Mouse (Mus musculus): Measurements from ENCODE around the gene Cgnl1.

Gene Cgnl1

DNA sequence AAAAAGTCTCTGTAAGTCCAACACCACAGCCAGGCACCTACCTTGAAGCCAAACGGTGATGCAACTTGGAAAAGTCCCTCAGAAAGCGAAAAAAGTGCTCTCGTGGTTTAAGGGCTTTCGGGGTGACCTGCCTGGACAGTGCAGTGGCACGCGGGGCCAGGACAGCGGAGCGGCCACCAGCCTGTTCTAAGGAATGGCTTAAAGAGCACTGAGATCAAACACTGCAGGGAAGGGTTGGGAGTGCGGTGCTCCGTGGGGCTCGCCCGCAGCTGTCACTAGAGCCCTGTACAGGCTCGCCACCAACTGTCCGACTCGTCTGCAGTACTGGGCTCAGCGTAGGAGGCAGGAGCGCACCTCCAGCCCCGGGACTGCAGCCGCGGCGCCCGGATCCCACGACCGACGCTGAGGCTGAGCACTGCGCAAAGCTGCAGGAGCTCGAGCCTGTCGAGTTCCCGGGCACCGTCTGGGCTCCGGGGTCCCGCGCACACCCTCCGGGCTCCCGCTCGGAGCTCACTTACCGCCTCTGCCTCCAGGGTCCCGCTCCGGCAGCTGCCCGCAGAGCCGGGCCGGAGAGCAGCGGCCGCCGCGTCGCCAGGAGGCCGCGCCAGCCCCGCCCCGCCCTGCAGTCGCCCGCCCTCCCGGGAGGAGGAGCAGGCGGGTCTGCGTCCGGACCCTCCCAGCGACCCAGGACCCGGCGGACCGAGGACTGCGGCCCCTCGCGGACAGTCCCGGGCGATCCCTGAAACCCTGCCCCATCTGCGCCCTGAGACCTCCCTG lies at the start of gene Cgnl1:
TSS of gene Cgnl1 (minus strand) at position 612 of the 777 bp plus-strand sequence.
- DNase-seq (ENCODE audit: low read depth in 2 of 2, low spot score in 2 of 2), result no peak

DNA sequence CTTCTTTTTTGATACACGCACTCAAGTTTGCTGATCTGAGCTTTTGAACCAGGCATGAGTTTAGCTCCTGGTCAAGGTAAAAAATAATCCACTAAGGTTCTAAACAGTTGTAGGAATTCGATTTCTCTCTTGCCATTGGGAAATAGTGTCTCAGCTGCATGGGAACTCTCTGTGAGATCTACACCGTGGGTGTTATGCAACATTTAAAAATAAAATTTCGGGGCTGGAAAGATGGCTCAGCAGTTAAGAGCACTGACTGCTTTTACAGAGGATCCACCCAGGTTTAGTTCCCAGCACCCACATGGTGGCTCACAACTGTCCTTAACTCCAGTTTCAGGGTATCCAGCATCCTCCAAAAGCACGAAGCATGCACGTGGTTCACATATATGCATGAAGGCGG lies 47.1 kb upstream of the Cgnl1 start:
- no peak for DNase-seq (ENCODE audit: low read depth in 2 of 2, low spot score in 2 of 2)

DNA sequence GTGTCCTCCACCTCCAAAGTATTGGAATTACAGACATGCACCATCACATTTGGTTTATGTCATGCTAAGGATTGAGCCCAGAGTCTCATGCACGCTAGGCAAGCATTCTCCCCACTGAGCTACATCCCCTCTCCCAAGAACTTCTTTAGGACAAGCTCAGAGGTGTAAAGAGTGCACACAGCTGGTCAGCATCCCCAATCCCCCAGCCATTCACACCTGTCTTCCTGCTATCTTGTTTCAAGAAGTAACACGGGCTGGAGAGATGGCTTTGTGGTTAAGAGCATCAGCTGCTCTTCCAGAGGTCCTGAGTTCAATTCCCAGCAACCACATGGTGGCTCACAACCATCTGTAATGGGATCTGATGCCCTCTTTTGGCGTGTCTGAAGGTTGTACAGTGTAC lies 44.7 kb upstream of the Cgnl1 start:
- DNase-seq (ENCODE audit: low read depth in 2 of 2, low spot score in 2 of 2), result no peak

DNA sequence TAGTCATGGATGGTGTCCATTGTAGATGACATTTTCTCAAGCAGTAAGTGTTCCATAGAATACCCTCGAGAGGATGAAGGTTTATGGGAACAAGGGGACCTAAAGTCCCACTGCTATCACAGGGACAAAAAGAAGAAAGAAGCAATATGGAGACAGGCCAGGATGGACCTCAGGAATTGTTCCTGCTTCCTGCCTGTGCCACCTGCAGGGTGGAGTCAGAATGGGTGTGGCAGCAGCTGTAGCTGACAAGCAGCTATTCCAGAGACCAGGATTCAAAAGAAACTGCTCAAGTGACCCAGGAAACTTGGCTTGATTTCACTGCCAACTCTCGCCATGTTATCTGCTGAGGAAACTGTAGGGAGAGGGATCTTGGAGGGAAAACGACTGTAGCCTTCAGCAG lies 42.2 kb upstream of the Cgnl1 start:
- DNase-seq (ENCODE audit: low read depth in 2 of 2, low spot score in 2 of 2), result no peak

DNA sequence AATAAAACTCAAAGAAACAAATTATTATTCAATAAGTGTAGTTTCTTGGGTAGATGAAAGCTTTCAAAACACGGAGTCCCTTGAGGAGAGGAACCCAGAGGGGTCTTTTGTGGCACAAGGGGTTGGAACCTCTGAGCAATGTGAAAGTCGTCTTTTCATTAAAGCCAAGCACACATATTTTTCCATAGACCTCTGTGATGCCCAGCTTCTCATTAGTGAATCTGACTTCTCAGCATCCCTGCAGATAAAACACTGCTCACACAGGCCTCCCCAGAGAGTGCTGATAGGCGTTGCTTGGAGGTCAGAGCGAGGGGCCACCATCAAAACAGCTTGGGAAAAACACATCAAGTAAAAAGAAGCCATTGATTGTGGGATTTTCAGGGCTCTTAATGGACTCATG lies 41.5 kb upstream of the Cgnl1 start:
- DNase-seq (ENCODE audit: low read depth in 2 of 2, low spot score in 2 of 2), result no peak

DNA sequence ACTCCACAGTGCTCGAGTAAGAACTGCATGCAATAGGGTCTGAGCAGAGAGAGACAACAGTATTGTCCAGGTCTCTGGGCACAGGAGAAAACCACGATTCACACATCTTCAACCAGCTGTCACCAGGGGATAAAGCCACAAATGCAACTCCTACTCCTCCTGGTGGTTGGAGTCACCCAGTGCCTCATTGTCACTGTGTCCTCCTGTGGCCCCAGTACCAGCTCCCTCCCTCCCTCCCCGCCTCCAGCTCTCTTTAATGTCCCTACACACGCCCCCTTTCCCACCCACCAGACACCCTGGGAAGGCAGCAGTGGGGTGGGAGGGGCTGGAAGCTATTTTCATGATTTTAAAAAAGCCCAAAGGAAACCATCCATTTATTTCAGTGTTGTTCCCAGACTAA lies 41.0 kb upstream of the Cgnl1 start:
- no peak for DNase-seq (ENCODE audit: low read depth in 2 of 2, low spot score in 2 of 2)

DNA sequence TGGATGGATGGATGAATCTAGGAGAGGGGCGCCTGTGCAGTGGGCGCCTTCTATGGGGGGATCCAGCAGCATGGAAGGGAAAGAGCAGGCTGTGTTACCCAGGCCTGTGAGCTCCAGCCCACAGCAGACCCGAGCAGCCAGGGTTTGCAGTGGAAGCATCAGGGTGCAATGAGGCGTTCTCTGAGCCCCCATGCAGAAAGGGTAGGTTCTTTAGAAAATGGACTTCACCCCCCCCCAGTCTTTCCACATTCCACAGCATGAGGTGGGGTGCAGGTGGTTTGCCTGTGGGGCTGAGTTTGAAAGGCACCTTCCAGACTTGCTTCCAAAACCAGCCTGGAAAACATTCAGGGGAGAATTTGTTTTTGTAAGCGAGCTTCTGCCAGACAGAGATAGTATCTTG lies 40.0 kb upstream of the Cgnl1 start:
- no peak for DNase-seq (ENCODE audit: low read depth in 2 of 2, low spot score in 2 of 2)

DNA sequence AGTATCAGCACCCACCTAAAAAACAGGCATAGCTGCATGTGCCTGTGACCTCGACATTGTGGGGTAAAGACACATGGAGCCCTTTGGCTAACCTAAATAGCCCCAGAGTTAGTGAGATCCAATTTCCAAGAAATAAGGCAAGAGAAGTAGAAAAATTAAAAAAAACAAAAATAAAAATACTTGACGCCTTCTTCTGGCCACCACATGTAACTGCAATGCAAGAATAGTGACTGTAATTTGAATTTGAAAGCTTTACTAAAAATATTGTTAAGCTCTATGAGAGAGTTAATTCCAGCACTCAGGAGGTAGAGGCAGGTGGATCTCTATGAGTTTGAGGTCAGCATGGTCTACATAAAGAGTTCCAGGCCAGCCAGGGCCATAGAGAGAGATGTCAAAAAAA lies 39.3 kb upstream of the Cgnl1 start:
- DNase-seq (ENCODE audit: low read depth in 2 of 2, low spot score in 2 of 2), result no peak

DNA sequence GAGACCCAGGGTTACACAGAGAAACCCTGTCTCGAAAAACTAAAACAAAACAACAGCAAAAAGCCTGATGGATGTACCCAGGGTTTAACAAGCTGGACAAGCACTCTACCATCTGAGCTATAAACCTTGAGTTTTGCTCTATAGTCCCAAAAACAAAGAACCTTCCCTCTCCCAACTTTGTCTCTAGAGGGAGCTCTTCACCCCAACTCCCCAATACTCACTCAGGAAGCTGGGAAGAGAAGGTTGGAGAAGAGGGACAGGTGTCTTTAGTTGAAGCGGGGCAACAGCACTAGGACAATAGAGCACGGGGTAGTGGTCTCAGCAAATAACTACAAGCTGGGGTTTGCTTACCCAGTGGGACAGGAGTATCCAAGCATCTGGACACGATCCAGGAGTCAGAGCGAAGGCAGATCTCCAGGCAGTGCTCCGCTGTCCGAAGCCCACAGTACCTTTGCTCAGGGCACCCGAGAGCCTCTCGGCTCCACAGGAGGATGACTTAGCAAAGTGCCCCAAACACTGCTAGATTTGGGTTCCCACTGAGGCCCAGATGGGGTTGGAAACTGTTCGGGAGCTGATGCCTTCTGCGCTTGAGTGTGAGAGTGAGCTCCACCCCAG lies 37.3 kb upstream of the Cgnl1 start:
- no peak for DNase-seq (ENCODE audit: low read depth in 2 of 2, low spot score in 2 of 2)

DNA sequence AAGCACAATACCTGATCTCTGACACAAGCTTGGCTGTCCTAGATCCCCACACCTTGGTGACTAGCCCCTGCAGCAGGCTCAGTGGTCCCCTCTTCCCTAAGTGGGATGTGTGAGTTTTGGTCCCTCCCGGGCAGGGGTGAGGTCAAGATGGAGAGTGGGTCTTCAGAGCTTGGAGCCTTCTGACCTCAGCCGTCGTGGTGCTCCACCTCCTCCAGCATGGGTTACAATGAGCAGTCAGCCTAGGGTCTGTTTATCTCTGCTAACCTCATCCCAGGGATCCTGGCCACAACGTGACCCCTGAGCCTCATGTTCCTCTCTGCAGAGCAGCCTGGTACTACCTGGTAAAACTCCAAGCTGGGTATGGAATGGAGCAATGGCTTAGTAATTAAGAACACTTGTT lies 36.4 kb upstream of the Cgnl1 start:
- DNase-seq (ENCODE audit: low read depth in 2 of 2, low spot score in 2 of 2), result no peak

DNA sequence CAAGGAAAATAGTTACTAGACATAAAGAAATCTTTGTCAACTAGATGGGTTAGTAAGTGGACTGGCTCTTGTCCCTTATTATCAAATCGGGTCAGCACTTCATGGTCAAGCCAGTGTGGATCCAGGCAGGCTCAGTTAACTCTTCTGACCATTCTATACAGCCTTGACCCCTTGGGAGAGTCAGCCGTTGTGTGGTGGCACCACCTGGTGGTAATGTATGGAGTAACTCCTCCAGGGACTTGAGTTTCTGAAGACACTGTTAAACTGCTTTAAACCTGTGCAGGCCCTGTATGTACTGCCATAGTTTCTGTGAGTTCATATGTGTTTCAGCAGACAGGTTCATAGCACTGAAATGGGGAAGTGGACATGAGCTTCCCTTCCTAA lies 35.0 kb upstream of the Cgnl1 start:
- peak in 1 of 2 experiments; percentile 23 for DNase-seq (ENCODE audit: low read depth in 2 of 2, low spot score in 2 of 2)

DNA sequence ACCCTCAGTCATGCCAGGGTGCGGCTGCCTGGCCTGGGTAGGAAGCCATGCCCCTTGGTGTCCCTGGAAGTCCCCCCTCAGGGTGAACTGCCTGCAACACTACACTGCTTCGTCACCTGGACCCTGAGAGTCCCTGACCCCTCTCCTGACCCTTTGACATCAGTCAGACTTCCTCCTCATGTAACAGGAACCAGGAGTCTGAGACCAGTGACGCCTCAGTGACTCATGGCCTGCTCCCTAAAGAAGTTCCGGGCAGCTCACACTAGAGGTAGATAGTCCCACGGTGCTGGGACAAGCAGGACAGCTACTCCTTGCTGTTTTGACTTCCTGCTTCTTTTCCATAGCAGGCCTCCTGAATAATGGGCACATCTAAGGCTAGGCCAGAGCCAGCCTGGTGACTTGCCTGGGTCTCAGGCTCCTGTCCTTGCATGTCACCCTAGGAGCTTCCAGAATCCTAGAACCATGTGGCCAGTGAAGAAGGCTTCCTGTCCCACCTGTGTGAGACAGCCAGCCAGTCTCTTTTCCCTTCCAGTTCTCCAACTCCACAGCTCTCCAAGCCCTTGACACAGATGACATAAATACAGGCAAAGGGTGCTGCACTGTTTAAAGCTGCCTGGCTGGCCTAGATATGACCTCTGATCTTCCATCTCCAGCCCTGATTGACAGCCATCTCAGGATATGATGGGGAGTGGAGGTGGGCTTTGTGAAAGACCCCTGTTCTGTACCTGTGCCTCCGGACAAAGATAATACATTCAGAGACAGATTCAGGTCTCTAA lies 34.4 kb upstream of the Cgnl1 start:
- DNase-seq (ENCODE audit: low read depth in 2 of 2, low spot score in 2 of 2), result no peak

DNA sequence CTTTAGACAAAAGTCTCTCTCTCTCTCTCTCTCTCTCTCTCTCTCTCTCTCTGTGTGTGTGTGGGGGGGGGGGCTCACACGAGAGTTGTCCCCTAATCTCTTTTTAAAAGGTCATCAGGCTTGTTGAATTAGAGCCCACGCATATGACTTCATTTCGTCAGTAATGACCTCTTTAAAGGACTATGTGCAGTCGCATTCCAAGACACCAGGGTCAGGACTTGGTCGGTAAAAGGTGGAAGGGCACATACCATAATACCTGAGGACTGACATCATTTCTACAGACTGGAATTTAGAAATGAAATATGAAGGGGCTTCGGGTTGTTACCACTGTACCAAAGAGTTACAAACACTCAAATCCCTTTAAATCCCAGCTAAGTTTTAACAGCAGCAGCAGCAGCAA lies 32.7 kb upstream of the Cgnl1 start:
- DNase-seq (ENCODE audit: low read depth in 2 of 2, low spot score in 2 of 2), result no peak

DNA sequence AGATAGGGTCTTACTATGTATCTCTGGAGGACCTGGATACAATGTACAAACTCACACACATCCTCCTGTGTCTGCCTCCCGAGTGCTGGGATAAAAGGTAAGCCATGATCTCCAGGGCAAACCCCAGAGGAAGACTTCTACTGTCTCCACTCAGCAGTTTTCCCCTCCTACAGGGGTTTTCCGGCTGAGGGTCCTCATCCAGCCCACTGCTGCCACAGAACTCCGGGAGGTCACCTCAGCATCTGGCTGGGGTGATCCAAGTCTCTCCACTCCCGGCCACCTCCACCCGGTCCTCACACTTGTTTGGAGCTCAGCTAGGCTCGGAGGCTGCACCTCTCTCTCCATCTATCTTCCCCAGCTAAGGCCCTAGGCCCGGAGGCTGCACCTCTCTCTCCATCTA lies 31.9 kb upstream of the Cgnl1 start:
- DNase-seq (ENCODE audit: low read depth in 2 of 2, low spot score in 2 of 2), result no peak

DNA sequence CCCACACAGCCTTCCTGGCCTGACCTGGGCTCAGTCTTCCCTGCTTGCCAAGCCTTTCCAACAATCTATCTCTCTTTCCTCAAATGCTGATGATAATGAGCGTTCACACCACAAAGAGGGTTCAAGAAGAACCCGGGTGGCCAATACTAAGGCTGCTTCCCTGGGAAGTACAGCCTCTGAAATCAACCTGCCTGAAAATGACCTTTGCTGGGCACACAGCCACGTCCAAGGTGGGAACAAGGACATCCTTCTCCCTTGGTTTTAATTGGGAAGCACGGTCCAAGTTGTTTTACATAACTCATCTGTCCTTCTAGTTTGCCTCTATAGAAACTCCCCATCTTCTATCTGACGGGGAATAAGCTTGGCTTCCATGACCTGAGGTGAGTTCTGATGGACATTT lies 28.2 kb upstream of the Cgnl1 start:
- no peak for DNase-seq (ENCODE audit: low read depth in 2 of 2, low spot score in 2 of 2)

DNA sequence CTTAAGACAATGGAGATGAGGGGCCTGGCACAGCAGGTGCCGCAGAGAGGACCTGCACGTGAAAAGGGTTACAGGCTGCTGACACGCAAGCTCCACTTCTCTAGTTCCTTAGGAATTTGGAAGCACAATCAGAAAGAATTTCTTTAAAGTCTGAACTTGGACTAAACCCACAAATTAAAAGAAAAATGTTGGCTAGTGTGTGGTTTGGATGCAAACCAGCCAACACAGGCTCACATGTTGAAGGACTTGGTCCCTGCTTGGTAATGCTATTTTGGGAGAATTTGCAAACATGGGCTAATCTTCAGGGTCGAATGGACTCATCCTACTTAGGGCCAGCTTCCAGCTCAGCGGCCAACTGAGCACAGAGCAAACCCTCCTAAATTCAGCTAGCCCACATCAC lies 26.8 kb upstream of the Cgnl1 start:
- no peak for DNase-seq (ENCODE audit: low read depth in 2 of 2, low spot score in 2 of 2)

DNA sequence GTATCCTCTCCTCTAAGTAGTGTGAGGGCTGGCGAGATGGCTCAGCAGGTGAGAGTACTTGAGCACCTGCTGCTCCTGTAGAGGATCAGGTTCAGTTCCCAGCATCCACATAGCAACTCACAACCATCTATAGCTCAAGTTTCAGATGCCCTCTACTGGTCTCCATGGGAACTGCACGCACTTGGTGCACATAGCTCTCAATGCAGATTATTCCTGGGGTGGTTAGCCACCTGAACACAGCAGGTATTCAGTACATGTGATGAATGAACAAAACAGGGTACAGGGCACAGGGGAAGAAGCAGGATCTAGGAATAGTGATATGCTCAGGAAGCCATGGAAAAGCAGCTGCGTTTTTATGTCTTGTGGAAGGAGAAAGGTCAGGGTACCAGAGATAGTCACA lies 6.0 kb upstream of the Cgnl1 start:
- DNase-seq (ENCODE audit: low read depth in 2 of 2, low spot score in 2 of 2), result no peak

DNA sequence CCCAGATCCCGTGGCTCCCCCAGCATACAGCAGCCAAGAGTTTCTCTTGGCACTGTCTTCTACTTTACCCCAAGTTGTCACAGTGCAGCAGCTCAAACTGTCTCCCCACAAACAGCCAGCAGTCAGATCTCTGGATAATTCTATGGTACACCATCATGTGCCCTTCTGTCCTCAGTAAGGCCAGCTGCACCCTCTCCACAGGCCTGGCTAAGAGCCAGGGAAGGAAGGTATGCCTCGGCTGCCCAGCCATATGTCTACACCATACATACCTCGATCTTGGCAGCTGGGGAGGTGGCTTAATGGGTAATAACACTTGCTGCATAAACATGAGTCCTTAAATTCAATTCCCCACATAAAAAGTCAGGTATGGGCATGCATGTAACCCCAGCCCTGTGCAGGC lies 4.9 kb upstream of the Cgnl1 start:
- no peak for DNase-seq (ENCODE audit: low read depth in 2 of 2, low spot score in 2 of 2)

DNA sequence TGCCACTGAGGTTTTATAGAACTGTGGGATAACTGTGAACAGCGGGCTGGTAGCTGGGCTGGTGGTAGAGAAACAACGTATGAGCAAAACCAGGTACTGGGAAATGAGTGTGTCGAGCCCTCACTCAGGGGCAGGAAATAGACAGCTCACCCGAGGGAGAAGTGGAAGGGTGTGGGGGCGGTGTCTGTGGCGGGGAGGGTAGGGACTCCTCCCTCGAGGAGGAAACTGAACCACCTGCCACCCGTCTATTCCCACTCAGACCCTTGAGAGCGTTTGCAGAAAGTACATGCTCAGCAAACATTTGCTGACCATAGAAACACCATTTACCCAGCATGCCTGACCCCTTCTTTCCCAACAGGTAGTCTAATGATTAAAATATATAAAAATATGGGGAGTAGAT lies 2.2 kb upstream of the Cgnl1 start:
- no peak for DNase-seq (ENCODE audit: low read depth in 2 of 2, low spot score in 2 of 2)

DNA sequence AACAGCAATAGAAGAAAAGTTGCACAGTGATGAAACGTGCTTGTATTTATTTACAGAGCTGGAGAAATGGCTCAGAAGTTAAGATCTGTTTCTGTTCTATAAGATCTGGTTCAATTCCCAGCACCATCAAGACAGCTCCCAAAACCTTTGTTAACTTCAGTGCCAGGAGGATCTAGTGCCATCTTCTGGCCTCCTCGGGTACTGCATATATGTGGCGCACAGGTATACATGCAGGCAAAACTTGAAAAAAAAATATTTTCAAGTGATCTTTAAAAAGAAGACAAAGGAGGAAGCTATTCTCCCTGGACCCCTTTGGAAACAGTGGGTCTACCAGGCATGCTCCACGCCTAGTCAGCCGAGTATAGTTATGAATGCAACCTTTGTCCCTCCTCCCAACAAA lies 936 bp upstream of the Cgnl1 start:
- DNase-seq (ENCODE audit: low read depth in 2 of 2, low spot score in 2 of 2), result peak; percentile 16 to 54

DNA sequence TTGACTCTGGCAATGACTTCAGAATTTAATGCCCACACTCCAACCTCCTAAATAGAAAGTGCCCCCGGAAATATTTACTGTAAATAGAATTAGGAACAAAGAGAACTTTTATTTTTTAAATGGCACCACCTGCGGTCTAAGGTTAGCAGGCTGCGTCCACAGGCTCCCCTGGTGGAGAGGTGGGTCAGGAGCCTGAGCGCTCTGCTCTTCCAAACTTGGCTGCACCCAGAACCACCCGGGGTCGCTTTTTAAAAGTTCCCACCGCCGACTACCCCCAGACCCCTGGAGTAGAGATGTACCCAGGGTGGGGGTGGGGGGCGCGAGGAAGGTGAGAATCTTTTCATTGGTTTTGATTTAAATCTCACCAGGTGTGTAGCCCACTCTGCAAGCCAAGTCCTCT lies 918 bp downstream of the Cgnl1 start:
- DNase-seq (ENCODE audit: low read depth in 2 of 2, low spot score in 2 of 2), result no peak

DNA sequence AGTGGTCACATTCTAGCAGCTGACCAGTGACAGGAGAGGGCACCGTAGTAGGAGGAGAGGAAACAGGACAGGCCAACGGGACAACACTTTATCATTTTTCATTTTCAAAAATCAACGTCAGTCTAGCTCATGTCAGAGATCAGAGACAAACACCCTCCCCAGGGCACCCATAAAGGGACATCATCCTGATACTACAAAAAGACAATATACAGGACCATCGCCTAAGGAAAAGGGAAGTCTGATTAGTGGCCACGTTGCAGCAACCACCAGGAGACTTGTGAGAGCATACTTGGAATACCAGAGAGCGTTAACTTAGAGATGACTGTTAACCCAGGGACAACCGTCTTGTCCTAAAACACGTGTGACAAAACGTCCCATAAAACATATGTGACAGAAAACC lies 1.7 kb downstream of the Cgnl1 start:
- DNase-seq (ENCODE audit: low read depth in 2 of 2, low spot score in 2 of 2), result no peak
